ENCODE assay signal across 14 mouse cellular contexts in the genomic region with DNA sequence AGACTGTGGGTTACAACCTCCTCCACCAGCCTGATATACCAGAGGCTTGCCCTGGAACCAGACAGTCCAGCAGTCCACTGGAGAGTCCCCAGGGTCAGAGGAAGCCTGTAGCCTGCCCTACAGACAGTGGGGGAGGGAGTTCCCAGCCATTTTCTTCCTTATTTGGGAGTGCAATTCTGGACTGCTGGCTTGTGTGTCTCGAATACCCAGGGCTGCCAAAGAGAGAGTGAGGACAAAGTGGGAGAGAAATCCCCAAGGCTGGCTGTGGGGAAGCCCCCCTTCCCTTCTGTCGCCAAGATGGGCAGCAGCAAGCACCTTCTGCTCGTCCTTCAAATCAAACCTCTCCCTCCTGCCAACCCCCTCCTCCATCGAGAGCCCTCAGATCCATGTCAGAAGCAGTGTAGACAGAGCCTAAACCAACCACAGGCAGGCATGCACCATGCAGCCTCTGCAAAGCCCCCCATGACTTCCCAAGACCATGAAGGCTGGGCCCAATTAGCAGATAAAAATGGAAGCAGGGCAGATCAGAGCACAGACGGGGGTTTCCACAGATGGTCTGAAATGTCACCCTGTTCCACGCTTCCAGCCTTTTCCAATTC. TPM values are rescaled to one million over a fixed set of nuclear protein-coding genes. Genes with fewer than 3 reads are reported as not detected.
DNase-seq lines count a peak whose midpoint lies in the region; ATAC-seq and TF ChIP-seq lines count a peak whose summit lies in the region.
"Had no signal": no experiment of that assay in that cellular context is flagged by ENCODE, and none has a peak within 500 bp of the region (broad histone marks: within the 10 kb centered on the region; RNA-seq: fewer than 3 reads in every experiment).

No protein-coding gene starts in this region.

- intact Hi-C loops in gastrocnemius, adult 2 months (cut with DNase I): no loop called here

- no peak for TF ChIP-seq CTCF in intestine, postnatal 0 days (IDR thresholded peaks at IDR 0.05; ENCODE audit: low read depth)
- TF ChIP-seq CTCF in gastrocnemius, adult 2 months (IDR thresholded peaks at IDR 0.05): no peak

- H3K4me3 ChIP-seq in intestine, embryonic 14.5 days (ENCODE audit: low read depth, low read length): no peak overlapping the region
- H3K4me3 ChIP-seq in intestine, postnatal 0 days (ENCODE audit: low read depth, low read length): no peak overlapping the region
- no peak overlapping the region for H3K4me3 ChIP-seq in midbrain, embryonic 13.5 days (replicated peaks)
- no peak overlapping the region for H3K4me3 ChIP-seq in midbrain, embryonic 11.5 days (ENCODE audit: low read depth, low read length)
- no peak overlapping the region for H3K4me3 ChIP-seq in gastrocnemius, adult 2 months
- H3K4me3 ChIP-seq: megakaryocyte, embryonic 14.5 days; neural tube, embryonic 13.5 days had no signal

- H3K4me2 ChIP-seq in intestine, embryonic 14.5 days (ENCODE audit: low read length): no peak overlapping the region
- H3K4me2 ChIP-seq in intestine, postnatal 0 days (replicated peaks; ENCODE audit: low read depth): no peak overlapping the region
- H3K4me2 ChIP-seq in midbrain, embryonic 13.5 days (replicated peaks): no peak overlapping the region
- H3K4me2 ChIP-seq in midbrain, embryonic 11.5 days: no peak overlapping the region
- H3K4me2 ChIP-seq: neural tube, embryonic 13.5 days had no signal

- no peaks in the 10 kb centered on the region for H3K9me3 ChIP-seq in intestine, embryonic 14.5 days (ENCODE audit: control insufficient read depth, low read length)
- H3K9me3 ChIP-seq in intestine, postnatal 0 days (ENCODE audit: control insufficient read depth): no peaks in the 10 kb centered on the region
- H3K9me3 ChIP-seq in midbrain, embryonic 13.5 days: no peaks in the 10 kb centered on the region
- no peaks in the 10 kb centered on the region for H3K9me3 ChIP-seq in midbrain, embryonic 11.5 days (ENCODE audit: control insufficient read depth, low read length)
- H3K9me3 ChIP-seq: neural tube, embryonic 13.5 days had no signal

- no peaks in the 10 kb centered on the region for H3K27me3 ChIP-seq in intestine, embryonic 14.5 days (replicated peaks; ENCODE audit: control insufficient read depth, insufficient read depth, low read length)
- no peaks in the 10 kb centered on the region for H3K27me3 ChIP-seq in intestine, postnatal 0 days (replicated peaks; ENCODE audit: control insufficient read depth, insufficient read depth, low read length)
- peaks cover 32% of the 10 kb centered on the region for H3K27me3 ChIP-seq in midbrain, embryonic 13.5 days
- peaks cover 4% of the 10 kb centered on the region for H3K27me3 ChIP-seq in midbrain, embryonic 11.5 days (ENCODE audit: control insufficient read depth, insufficient read depth, low read length)

- H3K27ac ChIP-seq in intestine, embryonic 14.5 days (ENCODE audit: low read depth): peak overlapping the region; percentile 35; the same call in 1 of the 2 replicates
- H3K27ac ChIP-seq in intestine, postnatal 0 days (ENCODE audit: low read depth, low read length): no peak overlapping the region
- peak overlapping the region; percentile 41; the same call in 1 of the 2 replicates for H3K27ac ChIP-seq in midbrain, embryonic 13.5 days
- no peak overlapping the region for H3K27ac ChIP-seq in midbrain, embryonic 11.5 days (ENCODE audit: low read depth, low read length)
- H3K27ac ChIP-seq in gastrocnemius, adult 2 months: no peak overlapping the region
- H3K27ac ChIP-seq: neural tube, embryonic 13.5 days had no signal

- 44% methylated on average over 6 of the region's 6 CpGs for WGBS in intestine, embryonic 14.5 days
- 53% methylated on average over 6 of the region's 6 CpGs for WGBS in intestine, postnatal 0 days
- WGBS in midbrain, embryonic 13.5 days: 47% methylated on average over 6 of the region's 6 CpGs
- WGBS in midbrain, embryonic 11.5 days: 55% methylated on average over 6 of the region's 6 CpGs

- peak; percentile 71 to 84 for DNase-seq in cerebellum, postnatal 10 days
- DNase-seq in cerebellum, postnatal 25 days: no peak
- DNase-seq in intestine, embryonic 14.5 days (ENCODE audit: low spot score): no peak
- DNase-seq in midbrain, embryonic 11.5 days (ENCODE audit: low spot score, missing footprints): no peak
- no peak for DNase-seq in gastrocnemius, adult 2 months
- no peak for DNase-seq in adrenal gland, postnatal 36 days
- DNase-seq: cerebellum, adult 9-10 months; gastrocnemius, postnatal 10 days; kidney, adult 18-20 months; layer of hippocampus, adult 9-11 months had no signal

- no peaks in the 10 kb centered on the region for H3K36me3 ChIP-seq in intestine, embryonic 14.5 days (ENCODE audit: control insufficient read depth, insufficient read depth, low read length)
- H3K36me3 ChIP-seq in intestine, postnatal 0 days (ENCODE audit: control insufficient read depth, insufficient read depth): no peaks in the 10 kb centered on the region
- H3K36me3 ChIP-seq in midbrain, embryonic 13.5 days: no peaks in the 10 kb centered on the region
- no peaks in the 10 kb centered on the region for H3K36me3 ChIP-seq in midbrain, embryonic 11.5 days (ENCODE audit: control insufficient read depth, insufficient read depth, low read length)
- H3K36me3 ChIP-seq: neural tube, embryonic 13.5 days had no signal

- peaks cover 28% of the 10 kb centered on the region for H3K4me1 ChIP-seq in intestine, embryonic 14.5 days (replicated peaks; ENCODE audit: control insufficient read depth, insufficient read depth, low read length)
- no peaks in the 10 kb centered on the region for H3K4me1 ChIP-seq in intestine, postnatal 0 days (replicated peaks; ENCODE audit: control insufficient read depth, insufficient read depth, low read length)
- peaks cover 40% of the 10 kb centered on the region for H3K4me1 ChIP-seq in midbrain, embryonic 13.5 days (replicated peaks)
- H3K4me1 ChIP-seq in midbrain, embryonic 11.5 days (ENCODE audit: control insufficient read depth, insufficient read depth, low read length): peaks cover 2% of the 10 kb centered on the region; the same call in 1 of the 2 replicates
- H3K4me1 ChIP-seq: megakaryocyte, embryonic 14.5 days had no signal

- no peak for ATAC-seq in intestine, embryonic 14.5 days (replicated peaks; ENCODE audit: low FRiP score, low TSS enrichment, low read depth)
- no peak for ATAC-seq in intestine, postnatal 0 days
- no peak for ATAC-seq in midbrain, embryonic 13.5 days
- ATAC-seq in midbrain, embryonic 11.5 days (ENCODE audit: low FRiP score): no peak

- no peak overlapping the region for H3K9ac ChIP-seq in intestine, embryonic 14.5 days (ENCODE audit: low read length)
- H3K9ac ChIP-seq in intestine, postnatal 0 days (ENCODE audit: low read depth, low read length): no peak overlapping the region
- no peak overlapping the region; the same call in 1 of the 2 replicates for H3K9ac ChIP-seq in midbrain, embryonic 13.5 days (replicated peaks)
- H3K9ac ChIP-seq in midbrain, embryonic 11.5 days (ENCODE audit: low read length): no peak overlapping the region
- H3K9ac ChIP-seq: neural tube, embryonic 13.5 days had no signal

RNA-seq across cellular contexts. Expression of gene Aldh1b1, which starts 45.5 kb away (rescaled TPM):
- 96.9 and 115 TPM in 2 replicates for polyA plus RNA-seq in intestine, embryonic 14.5 days (2014; fragmentation: Nextera tagmentation; extraction: Ambion mirVana)
- polyA plus RNA-seq in intestine, postnatal 0 days (2015; fragmentation: Nextera tagmentation; extraction: Ambion mirVana): 350 and 391 TPM in 2 replicates
- 15.8 and 17.6 TPM in 2 replicates for polyA plus RNA-seq in midbrain, embryonic 13.5 days (2015; fragmentation: Nextera tagmentation; extraction: Ambion mirVana)
- polyA plus RNA-seq in midbrain, embryonic 11.5 days (2014; fragmentation: Nextera tagmentation; extraction: Ambion mirVana): 3.1 TPM in 2 replicates
- under 1 TPM; 0.23 to 0.95 TPM for total RNA-seq in gastrocnemius, adult 2 months (2021)
- total RNA-seq in adrenal gland, postnatal 36 days (2021): 10 to 100 TPM; 20.2 to 34.4 TPM

Comparison
In these comparisons a context has a peak if more than half of its experiments do, and no peak if none do; other contexts are left out.
1. DNase-seq: peak in cerebellum, postnatal 10 days (2 of 2); none in cerebellum, postnatal 25 days (0 of 2), intestine, embryonic 14.5 days (single experiment), midbrain, embryonic 11.5 days (single experiment), gastrocnemius, adult 2 months (single experiment) and adrenal gland, postnatal 36 days (0 of 2).
2. H3K27ac ChIP-seq: peak in intestine, embryonic 14.5 days (single experiment) and midbrain, embryonic 13.5 days (single experiment); none in intestine, postnatal 0 days (single experiment), midbrain, embryonic 11.5 days (single experiment) and gastrocnemius, adult 2 months (single experiment).